Comparison of ENCODE assay signal across 7 mouse cellular contexts in genomic region chrX:95445141-95445540, GRCm38 (mm10). TPM values are rescaled to one million over a fixed set of nuclear protein-coding genes. Genes with fewer than 3 reads are reported as not detected.
A peak's percentile ranks its signal among the peaks of the same experiment; 100 is the strongest.
DNase-seq lines count a peak whose midpoint lies in the region; ATAC-seq and TF ChIP-seq lines count a peak whose summit lies in the region.

No protein-coding gene starts in this region.

- WGBS in neural tube, embryonic 11.5 days, result 45% methylated on average over 3 of the region's 3 CpGs
- WGBS in forebrain, embryonic 10.5 days, result 32% methylated on average over 3 of the region's 3 CpGs
- WGBS in limb, embryonic 11.5 days, result 27% methylated on average over 3 of the region's 3 CpGs
- 39% methylated on average over 3 of the region's 3 CpGs for WGBS in small intestine, adult 2 months

- no peak for ATAC-seq in neural tube, embryonic 11.5 days (ENCODE audit: insufficient read depth, low FRiP score, low TSS enrichment)
- no peak for ATAC-seq in limb, embryonic 11.5 days (ENCODE audit: insufficient number of reproducible peaks, low FRiP score, low TSS enrichment, low read depth)

- peak overlapping the region; percentile 54 for H3K4me3 ChIP-seq in neural tube, embryonic 11.5 days (ENCODE audit: low read depth, low read length)
- peak overlapping the region; percentile 62 for H3K4me3 ChIP-seq in forebrain, embryonic 10.5 days
- H3K4me3 ChIP-seq in limb, embryonic 11.5 days (ENCODE audit: low read depth, low read length), result peak overlapping the region; percentile 54
- peak overlapping the region; percentile 98 for H3K4me3 ChIP-seq in small intestine, adult 2 months (ENCODE audit: low read depth, low read length)

- H3K4me2 ChIP-seq in neural tube, embryonic 11.5 days (ENCODE audit: low read depth), result peak overlapping the region; percentile 9; the same call in 1 of the 2 replicates
- H3K4me2 ChIP-seq in limb, embryonic 11.5 days (ENCODE audit: low read depth, severe bottlenecking), result peak overlapping the region; percentile 56; the same call in 1 of the 2 replicates

- no peak for DNase-seq in neural tube, embryonic 11.5 days (ENCODE audit: low spot score)
- no peak for DNase-seq in neural tube, embryonic 10.5 days (ENCODE audit: extremely low spot score, low spot score)
- DNase-seq in forebrain, embryonic 10.5 days (ENCODE audit: extremely low spot score, low spot score), result no peak
- no peak for DNase-seq in limb, embryonic 11.5 days (ENCODE audit: low spot score)
- no peak for DNase-seq in thymus, postnatal 25 days
- no peak for DNase-seq in ovary, adult 18-20 months (ENCODE audit: low spot score)

- no peak for TF ChIP-seq CTCF in small intestine, adult 2 months (IDR thresholded peaks at IDR 0.05; ENCODE audit: extremely low read depth, insufficient read length, insufficient replicate concordance, low read depth, low read length)

- H3K4me1 ChIP-seq in neural tube, embryonic 11.5 days (ENCODE audit: control insufficient read depth, insufficient read depth, low read length), result no peaks in the 10 kb centered on the region
- H3K4me1 ChIP-seq in forebrain, embryonic 10.5 days, result peaks cover 23% of the 10 kb centered on the region
- H3K4me1 ChIP-seq in limb, embryonic 11.5 days (ENCODE audit: control insufficient read depth, insufficient read depth, low read length), result no peaks in the 10 kb centered on the region
- H3K4me1 ChIP-seq in small intestine, adult 2 months (ENCODE audit: control insufficient read depth, insufficient read depth, insufficient read length, low read length), result peaks cover 4% of the 10 kb centered on the region; the same call in 1 of the 2 replicates

- TF ChIP-seq POLR2A in small intestine, adult 2 months (IDR thresholded peaks at IDR 0.05; ENCODE audit: low read depth, low read length), result no peak

- H3K9ac ChIP-seq in neural tube, embryonic 11.5 days (ENCODE audit: low read length), result no peak overlapping the region
- H3K9ac ChIP-seq in limb, embryonic 11.5 days (ENCODE audit: low read length), result peak overlapping the region; percentile 37

- no peaks in the 10 kb centered on the region for H3K27me3 ChIP-seq in neural tube, embryonic 11.5 days (ENCODE audit: control insufficient read depth, insufficient read depth, low read length)
- peaks cover 15% of the 10 kb centered on the region; the same call in 1 of the 2 replicates for H3K27me3 ChIP-seq in forebrain, embryonic 10.5 days (ENCODE audit: poor library complexity, severe bottlenecking)
- no peaks in the 10 kb centered on the region for H3K27me3 ChIP-seq in limb, embryonic 11.5 days (ENCODE audit: control insufficient read depth, insufficient read depth, low read length)
- H3K27me3 ChIP-seq in small intestine, adult 2 months (ENCODE audit: control insufficient read depth, insufficient read depth, low read length), result no peaks in the 10 kb centered on the region

- H3K36me3 ChIP-seq in neural tube, embryonic 11.5 days (ENCODE audit: control insufficient read depth, insufficient read depth, low read length), result no peaks in the 10 kb centered on the region
- H3K36me3 ChIP-seq in forebrain, embryonic 10.5 days (replicated peaks), result no peaks in the 10 kb centered on the region
- no peaks in the 10 kb centered on the region for H3K36me3 ChIP-seq in limb, embryonic 11.5 days (ENCODE audit: control insufficient read depth, insufficient read depth, low read length)
- H3K36me3 ChIP-seq in small intestine, adult 2 months (ENCODE audit: control insufficient read depth, insufficient read depth, low read length), result no peaks in the 10 kb centered on the region

- no peaks in the 10 kb centered on the region for H3K9me3 ChIP-seq in neural tube, embryonic 11.5 days (ENCODE audit: control insufficient read depth, low read length)
- no peaks in the 10 kb centered on the region; the same call in 1 of the 2 replicates for H3K9me3 ChIP-seq in forebrain, embryonic 10.5 days
- H3K9me3 ChIP-seq in limb, embryonic 11.5 days (ENCODE audit: control insufficient read depth, low read length), result no peaks in the 10 kb centered on the region

- no peak overlapping the region for H3K27ac ChIP-seq in neural tube, embryonic 11.5 days (ENCODE audit: low read depth, low read length)
- H3K27ac ChIP-seq in forebrain, embryonic 10.5 days, result peak overlapping the region; percentile 87
- H3K27ac ChIP-seq in limb, embryonic 11.5 days (replicated peaks; ENCODE audit: low read depth, low read length), result no peak overlapping the region
- H3K27ac ChIP-seq in small intestine, adult 2 months (ENCODE audit: insufficient read depth, low read depth, low read length), result peak overlapping the region; percentile 78

RNA-seq across cellular contexts. Expression of gene Amer1, which starts 0.5 kb away (rescaled TPM):
- 9.4 and 10.0 TPM in 2 replicates for polyA plus RNA-seq in neural tube, embryonic 11.5 days (2014; fragmentation: Nextera tagmentation; extraction: Ambion mirVana)
- polyA plus RNA-seq in forebrain, embryonic 10.5 days (2016; fragmentation: Nextera tagmentation; extraction: Ambion mirVana), result 9.9 and 10.4 TPM in 2 replicates
- 9.3 and 10.0 TPM in 2 replicates for polyA plus RNA-seq in limb, embryonic 11.5 days (2014; fragmentation: Nextera tagmentation; extraction: Ambion mirVana)
- polyA plus RNA-seq in small intestine, adult 2 months (2012; rRNA removed), result 0.39 and 0.62 TPM in 2 replicates

Comparison
In these comparisons a context has a peak if more than half of its experiments do, and no peak if none do; other contexts are left out.
1. H3K27ac ChIP-seq: peak in forebrain, embryonic 10.5 days (single experiment) and small intestine, adult 2 months (single experiment); none in neural tube, embryonic 11.5 days (single experiment) and limb, embryonic 11.5 days (single experiment).
2. Peak in every context shown above with its lines, with median percentiles within 50 percentile points of each other: H3K4me3 ChIP-seq.